Mouse (Mus musculus) granulocyte monocyte progenitor cell, adult 5-6 weeks (primary cell): Measurements from ENCODE around the gene Abca3. TPM values are rescaled to one million over a fixed set of nuclear protein-coding genes. Genes with fewer than 3 reads are reported as not detected.
"Not testable (repeated sequence)": the region's sequence is repeated elsewhere in the genome, so short reads cannot be mapped to it uniquely, and the experiment has no call there.

Experiments used
- ATAC-seq: replicated peaks from 2 replicates; pipeline ENCODE4 v1.8.0; 2016; ENCODE audit warnings: mild to moderate bottlenecking, moderate TSS enrichment, inconsistent platforms; ENCODE audit not compliant: poor library complexity, severe bottlenecking
- total RNA-seq, 2 experiments: library from RNA; stranded (forward) in 1 of 2; stranded (reverse) in 1 of 2; fragments of 200-712, 200-1000 nt in 1 of 2; fragments of >200 nt in 1 of 2; fragmentation: Nextera tagmentation in 1 of 2; gene quantifications; 2 replicates each; pipeline ENCODE4 v1.2.3; 2014 to 2017

The Abca3 gene
- total RNA-seq, 2 experiments from 2014 or later: 9.4 to 26.5 TPM

- no peak for ATAC-seq
These were observed 77.6 kb downstream of the Abca3 start for GRCm38 (mm10) chr17:24429201-24429983.

DNA sequence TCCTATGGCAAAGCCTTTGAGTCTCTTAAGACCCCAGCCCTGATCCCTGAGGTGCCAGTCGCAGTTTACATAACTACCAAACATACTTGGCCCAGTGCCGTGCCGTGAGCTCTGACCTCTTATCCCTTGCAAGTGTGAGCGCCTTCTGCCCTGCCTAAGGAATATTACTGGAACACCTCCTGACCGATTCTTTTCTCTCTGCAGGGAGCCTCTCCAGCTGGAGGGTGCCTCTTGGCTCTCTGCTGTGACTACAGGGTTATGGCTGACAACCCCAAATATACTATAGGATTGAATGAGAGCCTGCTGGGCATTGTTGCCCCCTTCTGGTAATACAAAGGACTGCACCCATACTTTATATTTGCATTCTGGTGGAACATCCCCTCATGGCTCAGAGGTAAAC is 85.3 kb downstream of the Abca3 start:
- ATAC-seq: peak; percentile 80

GRCm38 (mm10) chr17:24440377-24440776 is 88.6 kb downstream of the Abca3 start:
- no peak for ATAC-seq

- ATAC-seq: no peak
These were observed 89.4 kb downstream of the Abca3 start for GRCm38 (mm10) chr17:24441148-24441547.

DNA sequence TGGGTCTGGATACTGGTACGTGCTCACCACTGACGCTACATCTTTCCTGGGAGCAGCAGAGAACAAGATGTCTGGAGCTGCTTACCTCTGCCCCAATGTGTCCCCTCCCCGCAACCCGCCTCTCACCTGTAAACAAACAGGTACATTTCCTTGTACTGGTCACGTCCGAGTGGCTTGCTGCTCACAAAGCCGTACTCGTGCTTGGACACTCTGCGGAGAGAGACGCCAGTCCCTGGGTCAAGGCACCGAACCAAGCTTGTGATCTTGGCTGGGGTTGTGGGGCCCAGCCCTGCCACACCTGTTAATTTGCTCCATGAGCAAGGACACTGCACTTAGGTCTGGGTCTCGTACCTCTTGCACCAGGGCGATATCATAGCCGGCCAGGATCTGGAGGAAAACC is 90.4 kb downstream of the Abca3 start:
- ATAC-seq: no peak

DNA sequence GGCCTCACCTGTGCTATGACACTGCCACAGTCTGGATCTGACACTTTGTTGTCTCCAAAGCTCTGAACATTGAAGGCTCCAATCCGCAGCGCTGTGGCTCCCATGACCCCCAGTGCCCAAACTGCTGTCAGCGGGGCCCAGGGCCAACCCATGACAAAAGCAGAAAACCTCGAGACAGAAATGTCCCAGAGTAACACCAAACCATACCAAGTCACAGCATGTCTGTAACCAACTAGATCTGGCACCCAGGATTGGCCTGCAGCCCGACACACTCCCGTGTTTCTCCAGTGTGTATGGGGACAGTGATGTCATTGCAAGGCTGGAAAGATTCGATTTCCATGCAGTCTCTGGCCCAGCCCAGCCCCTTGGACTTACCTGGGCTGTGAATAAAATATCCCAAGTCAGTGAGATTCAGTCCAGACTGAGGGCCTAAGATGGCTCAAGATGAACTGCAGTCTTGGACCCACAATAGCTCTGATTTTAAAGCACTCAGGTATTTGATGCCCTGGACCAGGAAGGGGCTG is 90.9 kb downstream of the Abca3 start, which contains the start of gene Dnase1l2:
TSS of gene Dnase1l2 (minus strand) at position 474 of the 524 bp plus-strand sequence.
- no peak for ATAC-seq

DNA sequence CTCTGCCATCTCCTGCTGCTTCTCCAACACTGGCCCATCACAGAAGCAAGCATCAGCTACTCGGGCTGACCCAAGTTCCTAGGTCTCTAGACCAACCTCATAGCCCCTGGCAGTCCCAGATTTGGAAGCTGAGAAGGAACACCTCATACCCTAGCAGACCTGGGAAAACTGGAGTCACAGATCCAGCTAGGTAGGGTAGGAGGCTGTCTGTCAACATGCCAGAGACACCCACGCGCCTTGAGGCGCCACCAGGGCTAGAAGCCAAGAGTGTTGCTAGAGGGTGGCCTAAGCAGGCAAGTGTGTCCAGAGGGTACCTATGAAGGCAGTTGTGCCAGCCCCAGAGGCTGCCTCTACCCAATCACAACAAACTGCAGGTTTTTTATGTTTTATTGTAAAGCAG is 91.7 kb downstream of the Abca3 start:
- no peak for ATAC-seq

- ATAC-seq: peak; percentile 60
These were observed 94.8 kb downstream of the Abca3 start for GRCm38 (mm10) chr17:24446590-24446989.

DNA sequence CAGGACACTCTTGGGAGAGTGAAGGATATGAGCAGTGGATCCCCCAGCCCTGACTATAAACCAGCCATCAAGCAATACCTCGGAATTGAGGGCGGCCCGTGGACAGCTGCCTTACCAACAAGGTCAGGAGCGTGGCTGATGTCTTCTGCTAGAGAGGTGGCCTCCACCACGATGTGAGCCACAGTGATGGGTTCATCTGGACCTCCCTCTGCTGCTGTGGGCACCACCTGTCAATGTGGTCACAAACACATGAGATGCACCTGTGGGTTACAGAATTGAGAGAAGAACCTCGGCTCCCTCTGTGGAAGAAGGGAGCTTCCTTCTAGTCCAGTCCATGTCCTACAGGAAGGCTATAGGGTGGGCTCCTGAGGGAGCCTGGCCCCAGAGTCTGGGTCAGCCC is 97.8 kb downstream of the Abca3 start:
- no peak for ATAC-seq

- no peak for ATAC-seq
These were observed 99.5 kb downstream of the Abca3 start for GRCm38 (mm10) chr17:24451220-24451619.

GRCm38 (mm10) chr17:24453372-24453771 is 101.6 kb downstream of the Abca3 start:
- no peak for ATAC-seq

GRCm38 (mm10) chr17:24454218-24454755 is 102.5 kb downstream of the Abca3 start:
- ATAC-seq: peak; percentile 7

DNA sequence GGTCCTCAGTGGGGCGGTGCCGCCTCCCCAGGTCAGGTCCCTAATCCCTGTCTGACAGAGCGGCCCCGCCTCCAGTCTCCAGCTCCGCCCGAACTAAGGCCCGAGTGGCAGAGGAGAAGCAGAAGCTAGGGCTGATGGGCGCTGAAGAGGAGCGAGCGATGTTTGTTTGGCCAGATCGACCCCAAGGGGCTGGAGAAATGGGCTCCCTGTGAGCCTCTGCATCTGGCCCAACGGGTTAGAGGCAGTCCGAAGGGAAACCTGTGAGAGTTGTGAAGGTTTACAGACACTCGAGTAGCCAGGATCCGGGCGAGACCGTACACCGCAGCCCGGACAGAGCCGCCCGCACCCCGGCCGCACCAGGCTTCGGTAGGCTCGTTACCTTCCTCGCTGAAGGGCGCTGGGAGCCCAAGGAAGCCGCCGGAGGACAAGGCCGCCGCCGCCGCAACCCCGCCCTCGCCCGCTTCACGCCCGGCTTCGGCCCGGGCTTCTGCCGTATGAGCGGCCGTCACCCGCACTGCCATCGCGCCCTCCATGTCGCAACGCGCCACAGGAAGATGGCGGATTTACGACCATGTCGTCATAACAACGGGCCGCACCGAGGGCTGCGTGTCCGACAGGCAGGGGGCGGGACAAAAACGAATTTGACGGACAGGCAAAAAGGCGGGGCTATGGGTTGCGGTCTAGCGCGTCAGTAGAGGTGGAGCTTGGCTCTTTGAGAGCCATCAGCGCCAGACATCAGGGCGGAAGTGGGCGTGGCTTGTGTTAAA is 103.2 kb downstream of the Abca3 start:
- ATAC-seq: peak; percentile 93

DNA sequence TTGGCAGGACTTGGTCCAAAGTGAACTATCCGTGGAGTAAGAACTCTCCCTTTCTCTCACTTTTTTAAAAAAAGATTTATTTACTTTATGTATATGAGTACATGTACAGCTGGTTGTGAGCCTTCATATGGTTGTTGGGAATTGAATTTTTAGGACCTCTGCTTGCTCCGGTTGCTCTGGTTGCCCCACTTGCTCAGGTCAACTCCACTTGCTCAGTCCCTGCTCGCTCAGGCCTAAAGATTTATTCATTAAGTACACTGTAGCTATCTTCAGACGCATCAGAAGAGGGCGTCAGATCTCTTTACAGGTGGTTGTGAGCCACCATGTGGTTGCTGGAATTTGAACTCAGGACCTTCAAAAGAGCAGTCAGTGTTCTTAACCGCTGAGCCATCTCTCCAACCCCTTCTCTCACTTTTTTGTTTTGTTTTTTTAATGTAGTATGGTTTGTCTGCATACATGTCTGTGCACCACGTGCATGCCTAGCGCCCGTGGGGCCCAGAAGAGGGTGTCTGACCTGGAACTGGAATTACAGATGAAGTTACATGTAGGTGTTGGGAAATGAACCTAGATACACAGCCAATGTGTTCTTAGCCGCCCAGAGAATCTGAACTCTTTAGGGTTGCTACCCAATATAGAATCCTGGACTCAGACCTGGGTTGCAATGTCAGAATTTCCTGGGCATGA is 103.9 kb downstream of the Abca3 start:
- ATAC-seq: not testable (repeated sequence)

Other genes with a start within 250 kb of the Abca3 start
- 32.4 and 33.0 TPM in 2 replicates for gene Pdpk1, start 201.0 kb upstream of the Abca3 start, total RNA-seq (2014; fragmentation: Nextera tagmentation)
- gene Pdpk1, start 201.0 kb upstream of the Abca3 start, total RNA-seq (2017): 34.7 and 39.4 TPM in 2 replicates
- gene Amdhd2, start 188.2 kb upstream of the Abca3 start, total RNA-seq (2014; fragmentation: Nextera tagmentation): 60.4 and 63.2 TPM in 2 replicates
- 54.4 and 66.4 TPM in 2 replicates for gene Amdhd2, start 188.2 kb upstream of the Abca3 start, total RNA-seq (2017)
- gene Atp6v0c, start 182.2 kb upstream of the Abca3 start, total RNA-seq (2014; fragmentation: Nextera tagmentation): 422 and 477 TPM in 2 replicates
- 134 and 143 TPM in 2 replicates for gene Atp6v0c, start 182.2 kb upstream of the Abca3 start, total RNA-seq (2017)
- gene Tbc1d24, start 146.4 kb upstream of the Abca3 start, total RNA-seq (2014; fragmentation: Nextera tagmentation): 12.4 and 27.9 TPM in 2 replicates
- 4.8 and 6.4 TPM in 2 replicates for gene Tbc1d24, start 146.4 kb upstream of the Abca3 start, total RNA-seq (2017)
- gene Ntn3, start 142.4 kb upstream of the Abca3 start, total RNA-seq (2014; fragmentation: Nextera tagmentation): 0.11 TPM in 1 of 2 replicates, not detected in the other
- 0.04 TPM in 1 of 2 replicates, not detected in the other for gene Ntn3, start 142.4 kb upstream of the Abca3 start, total RNA-seq (2017)
- 11.3 and 13.8 TPM in 2 replicates for gene Tedc2, start 131.1 kb upstream of the Abca3 start, total RNA-seq (2014; fragmentation: Nextera tagmentation)
- 17.0 and 19.5 TPM in 2 replicates for gene Tedc2, start 131.1 kb upstream of the Abca3 start, total RNA-seq (2017)
- gene Ccnf, start 100.5 kb upstream of the Abca3 start, total RNA-seq (2014; fragmentation: Nextera tagmentation): 6.1 and 18.3 TPM in 2 replicates
- gene Ccnf, start 100.5 kb upstream of the Abca3 start, total RNA-seq (2017): 22.7 and 24.1 TPM in 2 replicates
- not detected in 2 replicates for gene Abca17, start 882 bp upstream of the Abca3 start, total RNA-seq (2014; fragmentation: Nextera tagmentation)
- gene Abca17, start 882 bp upstream of the Abca3 start, total RNA-seq (2017): not detected in 2 replicates
- gene Rnps1, start 62.6 kb downstream of the Abca3 start, total RNA-seq (2014; fragmentation: Nextera tagmentation): 243 and 246 TPM in 2 replicates
- 179 and 181 TPM in 2 replicates for gene Rnps1, start 62.6 kb downstream of the Abca3 start, total RNA-seq (2017)
- 59.1 and 62.1 TPM in 2 replicates for gene Eci1, start 74.7 kb downstream of the Abca3 start, total RNA-seq (2014; fragmentation: Nextera tagmentation)
- 36.6 and 39.9 TPM in 2 replicates for gene Eci1, start 74.7 kb downstream of the Abca3 start, total RNA-seq (2017)
- gene Dnase1l2, start 91.2 kb downstream of the Abca3 start, total RNA-seq (2014; fragmentation: Nextera tagmentation): 2.3 and 2.8 TPM in 2 replicates
- 0.72 and 1.3 TPM in 2 replicates for gene Dnase1l2, start 91.2 kb downstream of the Abca3 start, total RNA-seq (2017)
- 20.6 and 45.1 TPM in 2 replicates for gene E4f1, start 118.4 kb downstream of the Abca3 start, total RNA-seq (2014; fragmentation: Nextera tagmentation)
- 9.5 and 21.7 TPM in 2 replicates for gene E4f1, start 118.4 kb downstream of the Abca3 start, total RNA-seq (2017)
- gene Pgp, start 118.4 kb downstream of the Abca3 start, total RNA-seq (2014; fragmentation: Nextera tagmentation): 22.9 and 25.4 TPM in 2 replicates
- gene Pgp, start 118.4 kb downstream of the Abca3 start, total RNA-seq (2017): 11.6 and 15.2 TPM in 2 replicates
- 2.2 TPM in 1 of 2 replicates, not detected in the other for gene Bricd5, start 121.9 kb downstream of the Abca3 start, total RNA-seq (2014; fragmentation: Nextera tagmentation)
- gene Bricd5, start 121.9 kb downstream of the Abca3 start, total RNA-seq (2017): 0.22 TPM in 1 of 2 replicates, not detected in the other
- 21.2 and 21.6 TPM in 2 replicates for gene Mlst8, start 127.1 kb downstream of the Abca3 start, total RNA-seq (2014; fragmentation: Nextera tagmentation)
- gene Mlst8, start 127.1 kb downstream of the Abca3 start, total RNA-seq (2017): 21.8 and 27.8 TPM in 2 replicates
- gene Caskin1, start 136.7 kb downstream of the Abca3 start, total RNA-seq (2014; fragmentation: Nextera tagmentation): not detected in 2 replicates
- gene Caskin1, start 136.7 kb downstream of the Abca3 start, total RNA-seq (2017): not detected in 2 replicates
- 83.9 and 102 TPM in 2 replicates for gene Traf7, start 176.0 kb downstream of the Abca3 start, total RNA-seq (2014; fragmentation: Nextera tagmentation)
- 61.5 and 104 TPM in 2 replicates for gene Traf7, start 176.0 kb downstream of the Abca3 start, total RNA-seq (2017)
- 0.77 TPM in 1 of 2 replicates, not detected in the other for gene Rab26, start 182.3 kb downstream of the Abca3 start, total RNA-seq (2014; fragmentation: Nextera tagmentation)
- gene Rab26, start 182.3 kb downstream of the Abca3 start, total RNA-seq (2017): 1.1 TPM in 1 of 2 replicates, not detected in the other
- 18.9 and 19.0 TPM in 2 replicates for gene Pkd1, start 197.9 kb downstream of the Abca3 start, total RNA-seq (2014; fragmentation: Nextera tagmentation)
- 5.9 and 9.1 TPM in 2 replicates for gene Pkd1, start 197.9 kb downstream of the Abca3 start, total RNA-seq (2017)